Mouse (Mus musculus): Measurements from ENCODE around the gene Fhl2. TPM values are rescaled to one million over a fixed set of nuclear protein-coding genes. Genes with fewer than 3 reads are reported as not detected.
"Not testable (repeated sequence)": the region's sequence is repeated elsewhere in the genome, so short reads cannot be mapped to it uniquely, and the experiment has no call there.

Gene Fhl2
- polyA plus RNA-seq, 1 experiment from 2014 or later, result 11.2 TPM

- no peak overlapping the region for H3K27ac ChIP-seq
- WGBS, result 71% methylated on average over 1 of the region's 1 CpGs
- no peak for DNase-seq (ENCODE audit: low spot score)
- no peaks in the 10 kb centered on the region for H3K9me3 ChIP-seq
- H3K4me3 ChIP-seq, result no peak overlapping the region
- H3K36me3 ChIP-seq, result no peaks in the 10 kb centered on the region
- H3K4me1 ChIP-seq (replicated peaks), result no peaks in the 10 kb centered on the region
- no peaks in the 10 kb centered on the region for H3K27me3 ChIP-seq (ENCODE audit: insufficient read depth, poor library complexity, severe bottlenecking)
Measured at GRCm38 (mm10) chr1:43211274-43211673, 14.5 kb upstream of the Fhl2 start.

GRCm38 (mm10) chr1:43210285-43210684 lies 13.5 kb upstream of the Fhl2 start:
- no peaks in the 10 kb centered on the region for H3K4me1 ChIP-seq (replicated peaks)

GRCm38 (mm10) chr1:43207147-43207546 lies 10.4 kb upstream of the Fhl2 start:
- H3K27me3 ChIP-seq (ENCODE audit: insufficient read depth, poor library complexity, severe bottlenecking), result no peaks in the 10 kb centered on the region
- no peaks in the 10 kb centered on the region for H3K9me3 ChIP-seq
- H3K4me3 ChIP-seq, result no peak overlapping the region
- DNase-seq (ENCODE audit: low spot score), result no peak
- H3K36me3 ChIP-seq, result no peaks in the 10 kb centered on the region
- 92% methylated on average over 1 of the region's 1 CpGs for WGBS
- H3K27ac ChIP-seq, result no peak overlapping the region
- H3K4me1 ChIP-seq (replicated peaks), result no peaks in the 10 kb centered on the region

More at GRCm38 (mm10) chr1:43210285-43210684, 13.5 kb upstream of the Fhl2 start:
- H3K9me3 ChIP-seq, result no peaks in the 10 kb centered on the region
- no peak for DNase-seq (ENCODE audit: low spot score)
- WGBS, result 87% methylated on average over 9 of the region's 9 CpGs
- H3K36me3 ChIP-seq, result no peaks in the 10 kb centered on the region
- H3K4me3 ChIP-seq, result no peak overlapping the region
- H3K27ac ChIP-seq, result no peak overlapping the region
- H3K27me3 ChIP-seq (ENCODE audit: insufficient read depth, poor library complexity, severe bottlenecking), result no peaks in the 10 kb centered on the region

- H3K36me3 ChIP-seq, result no peaks in the 10 kb centered on the region
- 51% methylated on average over 5 of the region's 5 CpGs for WGBS
- no peaks in the 10 kb centered on the region for H3K4me1 ChIP-seq (replicated peaks)
- no peak overlapping the region for H3K4me3 ChIP-seq
- H3K27ac ChIP-seq, result no peak overlapping the region
- H3K9me3 ChIP-seq, result no peaks in the 10 kb centered on the region
- DNase-seq (ENCODE audit: low spot score), result no peak
- H3K27me3 ChIP-seq (ENCODE audit: insufficient read depth, poor library complexity, severe bottlenecking), result no peaks in the 10 kb centered on the region
Measured at GRCm38 (mm10) chr1:43203282-43203681, 6.5 kb upstream of the Fhl2 start.

GRCm38 (mm10) chr1:43202226-43202625 lies 5.4 kb upstream of the Fhl2 start:
- Histone ChIP-seq H3K27ac (no peak overlapping the region), H3K4me1 (replicated peaks) (no peaks in the 10 kb centered on the region), H3K27me3 (ENCODE audit: insufficient read depth, poor library complexity, severe bottlenecking) (no peaks in the 10 kb centered on the region), H3K4me3 (no peak overlapping the region), H3K9me3 (no peaks in the 10 kb centered on the region), H3K36me3 (no peaks in the 10 kb centered on the region)
- DNase-seq (ENCODE audit: low spot score), result no peak

- H3K9me3 ChIP-seq, result no peaks in the 10 kb centered on the region
- no peaks in the 10 kb centered on the region for H3K36me3 ChIP-seq
- DNase-seq (ENCODE audit: low spot score), result no peak
- 72% methylated on average over 2 of the region's 2 CpGs for WGBS
- no peaks in the 10 kb centered on the region for H3K4me1 ChIP-seq (replicated peaks)
- no peak overlapping the region for H3K27ac ChIP-seq
- H3K4me3 ChIP-seq, result no peak overlapping the region
- H3K27me3 ChIP-seq (ENCODE audit: insufficient read depth, poor library complexity, severe bottlenecking), result no peaks in the 10 kb centered on the region
Measured at GRCm38 (mm10) chr1:43201796-43202195, 5.0 kb upstream of the Fhl2 start.

GRCm38 (mm10) chr1:43199867-43200240 lies 3.1 kb upstream of the Fhl2 start:
- Histone ChIP-seq H3K27me3 (ENCODE audit: insufficient read depth, poor library complexity, severe bottlenecking) (no peaks in the 10 kb centered on the region), H3K4me3 (no peak overlapping the region), H3K36me3 (no peaks in the 10 kb centered on the region), H3K27ac (no peak overlapping the region), H3K4me1 (replicated peaks) (peaks cover 6% of the 10 kb centered on the region; the same call in 1 of the 2 replicates), H3K9me3 (no peaks in the 10 kb centered on the region)
- DNase-seq (ENCODE audit: low spot score), result no peak
- WGBS, result 84% methylated on average over 3 of the region's 3 CpGs

- H3K27ac ChIP-seq, result no peak overlapping the region
- H3K4me1 ChIP-seq (replicated peaks), result peaks cover 6% of the 10 kb centered on the region; the same call in 1 of the 2 replicates
- H3K9me3 ChIP-seq, result no peaks in the 10 kb centered on the region
- DNase-seq (ENCODE audit: low spot score), result no peak
- H3K36me3 ChIP-seq, result no peaks in the 10 kb centered on the region
- 84% methylated on average over 3 of the region's 3 CpGs for WGBS
- no peak overlapping the region for H3K4me3 ChIP-seq
- no peaks in the 10 kb centered on the region for H3K27me3 ChIP-seq (ENCODE audit: insufficient read depth, poor library complexity, severe bottlenecking)
Measured at GRCm38 (mm10) chr1:43199210-43199866, 2.6 kb upstream of the Fhl2 start.

- Histone ChIP-seq H3K4me1 (replicated peaks) (peaks cover 6% of the 10 kb centered on the region; the same call in 1 of the 2 replicates), H3K9me3 (no peaks in the 10 kb centered on the region), H3K4me3 (no peak overlapping the region), H3K27ac (no peak overlapping the region), H3K27me3 (ENCODE audit: insufficient read depth, poor library complexity, severe bottlenecking) (no peaks in the 10 kb centered on the region), H3K36me3 (no peaks in the 10 kb centered on the region)
- no peak for DNase-seq (ENCODE audit: low spot score)
- WGBS, result 80% methylated on average over 1 of the region's 1 CpGs
Measured at GRCm38 (mm10) chr1:43196059-43196458, 725 bp downstream of the Fhl2 start.

- H3K4me1 ChIP-seq (replicated peaks), result peaks cover 6% of the 10 kb centered on the region; the same call in 1 of the 2 replicates
- H3K27ac ChIP-seq, result no peak overlapping the region
- H3K27me3 ChIP-seq (ENCODE audit: insufficient read depth, poor library complexity, severe bottlenecking), result no peaks in the 10 kb centered on the region
- no peaks in the 10 kb centered on the region for H3K36me3 ChIP-seq
- no peaks in the 10 kb centered on the region for H3K9me3 ChIP-seq
- DNase-seq (ENCODE audit: low spot score), result no peak
- no peak overlapping the region for H3K4me3 ChIP-seq
- 94% methylated on average over 6 of the region's 6 CpGs for WGBS
Measured at GRCm38 (mm10) chr1:43193423-43193822, 3.4 kb downstream of the Fhl2 start.

GRCm38 (mm10) chr1:43192471-43192870 lies 4.3 kb downstream of the Fhl2 start:
- Histone ChIP-seq H3K4me3 (no peak overlapping the region), H3K27ac (no peak overlapping the region), H3K4me1 (replicated peaks) (peaks cover 8% of the 10 kb centered on the region), H3K36me3 (no peaks in the 10 kb centered on the region), H3K27me3 (ENCODE audit: insufficient read depth, poor library complexity, severe bottlenecking) (no peaks in the 10 kb centered on the region), H3K9me3 (no peaks in the 10 kb centered on the region)
- no peak for DNase-seq (ENCODE audit: low spot score)
- WGBS, result 88% methylated on average over 10 of the region's 10 CpGs

GRCm38 (mm10) chr1:43191078-43191477 lies 5.7 kb downstream of the Fhl2 start:
- H3K27ac ChIP-seq, result no peak overlapping the region
- WGBS, result 83% methylated on average over 8 of the region's 8 CpGs
- H3K4me3 ChIP-seq, result no peak overlapping the region
- H3K4me1 ChIP-seq (replicated peaks), result peaks cover 15% of the 10 kb centered on the region
- no peaks in the 10 kb centered on the region for H3K27me3 ChIP-seq (ENCODE audit: insufficient read depth, poor library complexity, severe bottlenecking)
- no peaks in the 10 kb centered on the region for H3K36me3 ChIP-seq
- no peak for DNase-seq (ENCODE audit: low spot score)
- no peaks in the 10 kb centered on the region for H3K9me3 ChIP-seq

GRCm38 (mm10) chr1:43188893-43189292 lies 7.9 kb downstream of the Fhl2 start:
- 95% methylated on average over 12 of the region's 16 CpGs for WGBS

GRCm38 (mm10) chr1:43186334-43186733 lies 10.4 kb downstream of the Fhl2 start:
- DNase-seq (ENCODE audit: low spot score), result peak; percentile 23
- 10% methylated on average over 7 of the region's 7 CpGs for WGBS
- 0 out of 2 replicates have a peak overlapping the region, but pooled peaks have one; percentile 35 for H3K27ac ChIP-seq

More at GRCm38 (mm10) chr1:43188893-43189292, 7.9 kb downstream of the Fhl2 start:
- not testable (repeated sequence) for H3K27ac ChIP-seq; DNase-seq (ENCODE audit: low spot score); H3K9me3 ChIP-seq; H3K27me3 ChIP-seq (ENCODE audit: insufficient read depth, poor library complexity, severe bottlenecking); H3K4me3 ChIP-seq; H3K36me3 ChIP-seq
- H3K4me1 ChIP-seq (replicated peaks), result peaks cover 17% of the 10 kb centered on the region

More at GRCm38 (mm10) chr1:43186334-43186733, 10.4 kb downstream of the Fhl2 start:
- Histone ChIP-seq H3K36me3 (no peaks in the 10 kb centered on the region), H3K27me3 (ENCODE audit: insufficient read depth, poor library complexity, severe bottlenecking) (no peaks in the 10 kb centered on the region), H3K9me3 (no peaks in the 10 kb centered on the region), H3K4me3 (no peak overlapping the region), H3K4me1 (replicated peaks) (peaks cover 17% of the 10 kb centered on the region)

All from hindbrain, embryonic 10.5 days (tissue).